Mouse (Mus musculus) right cerebral cortex, postnatal 4 days (tissue): Measurements from ENCODE around the gene Thnsl2.

Experiments
- DNase-seq: peaks from one replicate; pipeline ENCODE4 v3.0.0-alpha.2; 2022

Thnsl2 gene

DNA sequence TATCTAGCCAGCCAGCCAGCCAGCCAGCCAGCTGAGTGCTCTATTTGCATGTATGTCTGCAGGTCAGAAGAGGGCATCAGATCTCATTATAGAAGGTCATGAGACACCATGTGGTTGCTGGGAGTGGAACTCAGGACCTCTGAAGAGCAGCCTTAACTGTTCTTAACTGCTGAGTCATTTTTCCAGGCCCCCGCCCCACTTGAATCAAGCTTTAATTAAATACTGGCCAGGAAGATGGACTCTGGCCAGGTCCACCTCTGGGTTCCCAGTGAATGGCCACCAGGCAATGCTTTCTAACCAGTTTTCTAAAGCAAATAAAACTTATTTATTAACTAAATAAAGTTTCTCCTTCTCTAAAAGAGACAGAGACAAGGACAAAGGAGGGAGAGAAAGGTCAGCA lies 14.0 kb downstream of the Thnsl2 start:
- no peak for DNase-seq

- no peak for DNase-seq
Measured at GRCm38 (mm10) chr6:71129071-71129470, 15.2 kb downstream of the Thnsl2 start.

- DNase-seq = no peak
Measured at GRCm38 (mm10) chr6:71126290-71126689, 17.9 kb downstream of the Thnsl2 start.

GRCm38 (mm10) chr6:71125043-71125893 lies 19.0 kb downstream of the Thnsl2 start:
- DNase-seq = peak; percentile 81

DNA sequence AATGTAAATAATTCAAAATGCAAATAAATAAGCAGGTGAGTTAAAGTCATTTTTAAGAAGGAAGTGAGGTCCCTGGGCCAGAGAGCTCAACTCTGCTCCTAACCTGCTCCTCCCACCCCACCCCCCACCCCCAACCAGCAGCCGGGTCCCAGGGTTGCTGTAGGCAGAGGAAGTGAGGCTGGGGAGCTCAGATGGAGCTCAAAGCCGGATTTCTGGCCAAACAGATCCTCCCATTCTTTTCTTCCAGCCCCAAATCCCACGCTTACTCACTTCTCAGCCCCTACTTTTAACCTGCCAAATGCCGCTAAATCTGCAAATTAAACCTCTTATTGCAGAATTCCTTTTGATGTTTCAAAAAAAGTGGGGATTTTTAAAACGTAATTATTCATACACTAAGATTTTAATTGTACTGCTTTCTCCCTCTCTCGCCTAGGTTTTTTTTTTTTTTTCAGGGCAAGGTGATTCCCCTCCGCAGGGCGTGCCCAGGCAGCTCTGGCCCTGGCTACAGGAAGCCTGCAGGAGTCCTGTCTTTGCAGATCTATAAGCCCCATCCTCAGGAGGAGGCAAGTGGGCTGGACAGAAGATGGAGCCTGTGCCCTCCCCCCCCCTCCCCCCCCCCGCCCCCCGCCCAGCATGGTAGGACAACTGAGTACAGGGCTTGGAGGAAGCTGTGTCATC lies 24.5 kb downstream of the Thnsl2 start:
- no peak for DNase-seq

DNA sequence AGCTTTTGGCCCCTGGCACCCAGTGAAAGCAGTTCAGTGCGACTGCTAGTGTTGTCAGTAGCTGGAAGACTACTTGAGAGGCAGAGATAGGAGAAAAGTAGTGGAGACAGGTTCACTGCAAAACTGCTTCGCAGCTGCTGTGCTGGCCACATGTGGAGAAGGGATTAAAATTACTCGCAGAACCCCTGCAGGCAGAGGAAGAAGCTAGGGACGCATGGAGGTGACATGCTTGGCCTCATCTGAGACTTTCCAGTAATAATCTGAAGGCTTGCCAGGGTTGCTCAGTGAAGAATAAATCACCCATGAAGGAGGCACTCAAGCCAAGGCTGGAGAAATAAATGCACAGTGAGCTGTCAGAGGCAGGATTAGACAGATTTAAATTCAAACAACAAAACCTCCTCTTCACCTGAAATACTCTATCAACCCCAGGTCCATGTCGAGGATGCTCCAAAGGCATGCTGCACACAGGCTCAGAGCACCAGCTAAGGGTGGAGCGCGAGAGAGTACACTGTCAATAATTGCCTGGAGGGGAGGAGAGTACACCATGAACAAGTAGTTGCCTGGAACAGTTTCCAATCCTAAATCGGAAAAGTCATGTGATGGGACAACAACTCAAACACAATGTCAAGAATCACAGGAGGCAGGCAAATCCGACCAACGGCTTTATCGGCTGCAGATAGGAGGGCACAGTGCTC lies 32.7 kb downstream of the Thnsl2 start:
- no peak for DNase-seq

GRCm38 (mm10) chr6:71106170-71106945 lies 37.9 kb downstream of the Thnsl2 start:
- DNase-seq = no peak

- DNase-seq = no peak
Measured at GRCm38 (mm10) chr6:71096126-71096525, 48.1 kb downstream of the Thnsl2 start.

DNA sequence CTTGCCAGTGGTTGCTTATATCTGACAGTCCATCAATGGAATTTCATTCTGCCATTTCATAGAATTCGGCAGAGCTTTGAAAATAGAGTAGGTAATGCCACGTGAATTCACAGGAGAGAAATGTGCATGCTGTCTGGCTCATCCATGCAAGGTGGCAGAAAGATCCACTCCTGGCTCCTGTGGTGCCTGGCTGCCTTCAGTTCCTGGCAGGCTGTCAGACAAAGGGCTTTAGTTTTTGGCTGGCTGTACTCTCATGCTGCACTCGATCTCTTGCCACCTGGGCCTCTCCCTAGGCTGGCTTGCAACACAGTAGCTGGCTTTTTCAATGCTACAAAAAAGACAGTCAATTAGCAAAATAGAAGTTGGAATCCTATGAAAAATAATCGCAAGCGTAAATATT lies 49.5 kb downstream of the Thnsl2 start:
- no peak for DNase-seq

DNA sequence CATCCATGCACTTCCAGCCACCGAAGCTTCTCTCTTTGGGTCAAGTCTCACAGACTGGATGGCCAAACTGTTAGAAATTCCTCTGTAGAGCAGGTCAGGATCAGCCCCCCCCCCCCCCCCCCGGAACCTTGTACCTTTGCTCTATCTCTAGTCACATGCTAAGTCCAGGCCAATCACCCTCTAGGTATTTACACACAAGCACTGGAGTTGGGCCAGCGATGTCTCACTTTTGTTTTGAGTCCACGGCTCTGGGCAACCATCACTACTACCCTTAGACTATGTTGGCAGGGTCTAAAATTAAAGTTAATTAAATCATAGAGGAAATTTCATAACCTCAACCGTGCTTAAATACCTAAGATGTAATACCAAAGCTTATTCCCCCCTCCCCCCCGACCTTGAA lies 50.6 kb downstream of the Thnsl2 start:
- DNase-seq = no peak

- no peak for DNase-seq
Measured at GRCm38 (mm10) chr6:71090475-71090874, 53.8 kb downstream of the Thnsl2 start.

DNA sequence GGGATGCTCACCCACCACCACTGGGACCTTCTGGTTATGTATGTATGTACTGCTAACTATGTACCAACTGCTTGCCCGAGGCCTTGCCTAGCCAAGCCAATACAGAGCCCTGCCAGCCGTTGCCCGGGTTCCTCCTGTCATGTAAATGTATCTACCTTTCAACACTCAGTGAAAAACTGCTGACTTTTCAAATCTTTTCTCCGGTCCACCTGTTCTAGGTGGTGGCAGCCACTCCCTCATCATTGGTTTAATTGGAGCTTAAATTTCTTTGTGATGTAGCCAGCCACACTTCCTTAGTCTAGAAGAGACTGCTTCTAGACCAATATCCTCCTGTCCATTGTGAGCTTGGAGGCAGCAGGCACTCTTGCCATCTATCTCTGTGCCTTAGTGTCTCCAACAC lies 54.5 kb downstream of the Thnsl2 start:
- DNase-seq = no peak

GRCm38 (mm10) chr6:71088992-71089391 lies 55.2 kb downstream of the Thnsl2 start:
- DNase-seq = no peak

DNA sequence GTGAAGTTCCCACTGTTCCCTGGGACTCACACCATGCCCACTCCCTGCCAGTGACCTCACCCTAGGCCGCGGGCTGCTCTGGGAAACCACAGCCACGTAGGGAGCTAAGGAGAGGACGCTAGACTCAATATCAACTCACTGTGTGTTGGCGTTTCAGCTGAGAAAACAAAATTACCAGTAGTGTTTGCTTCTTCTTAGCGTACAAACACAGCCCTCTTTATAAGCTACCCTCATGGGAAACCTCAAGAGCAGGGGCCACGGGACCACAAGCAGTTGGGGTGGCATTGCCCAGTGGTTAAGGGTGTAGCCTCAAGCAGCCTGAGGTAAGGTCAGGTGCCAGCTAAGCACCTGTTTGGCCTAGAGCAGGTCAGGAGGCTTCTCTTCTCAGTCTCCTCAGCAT lies 60.8 kb downstream of the Thnsl2 start:
- DNase-seq = no peak

GRCm38 (mm10) chr6:71082084-71082483 lies 62.2 kb downstream of the Thnsl2 start:
- no peak for DNase-seq

- no peak for DNase-seq
Measured at GRCm38 (mm10) chr6:71081230-71081629, 63.0 kb downstream of the Thnsl2 start.
